Mouse (Mus musculus): Measurements from ENCODE around the gene Zfp865.
"Not testable (repeated sequence)": the region's sequence is repeated elsewhere in the genome, so short reads cannot be mapped to it uniquely, and the experiment has no call there.

The Zfp865 gene

GRCm38 (mm10) chr7:5052931-5053343 is 32.8 kb downstream of the Zfp865 start:
- DNase-seq = peak; percentile 54

GRCm38 (mm10) chr7:5053456-5054179 is 33.4 kb downstream of the Zfp865 start:
- peak; percentile 54 for DNase-seq

DNA sequence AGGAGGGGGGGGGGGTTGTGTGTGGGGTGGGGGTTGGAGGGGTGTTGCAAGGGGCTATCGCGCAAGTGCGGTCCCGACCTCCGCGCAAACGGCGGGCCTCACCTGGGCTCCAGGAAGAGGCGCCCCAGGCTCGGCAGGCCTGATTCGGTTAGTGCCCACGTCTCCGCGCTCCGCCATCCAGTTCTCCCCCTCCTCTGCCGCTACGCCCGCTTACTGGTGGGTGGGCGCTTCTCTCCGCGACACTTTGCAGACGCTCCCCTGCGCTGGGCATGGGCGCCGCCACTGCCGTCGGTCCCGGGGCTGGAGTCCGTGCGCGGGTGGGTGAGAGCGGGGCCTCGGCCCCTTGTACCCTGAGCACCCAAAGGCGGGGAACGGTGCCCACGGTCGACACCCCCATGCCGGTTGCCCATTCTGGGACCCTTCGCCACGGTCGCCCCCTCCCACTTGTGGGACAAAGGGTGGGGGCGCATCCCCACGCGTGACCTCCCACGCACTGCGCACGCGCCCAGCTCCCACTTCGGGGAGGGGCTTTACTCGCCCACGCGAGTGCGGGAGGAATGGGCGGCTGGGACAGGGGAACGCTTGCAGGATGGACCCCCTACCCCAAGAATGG is 36.6 kb downstream of the Zfp865 start:
- peak; percentile 72 for DNase-seq

DNA sequence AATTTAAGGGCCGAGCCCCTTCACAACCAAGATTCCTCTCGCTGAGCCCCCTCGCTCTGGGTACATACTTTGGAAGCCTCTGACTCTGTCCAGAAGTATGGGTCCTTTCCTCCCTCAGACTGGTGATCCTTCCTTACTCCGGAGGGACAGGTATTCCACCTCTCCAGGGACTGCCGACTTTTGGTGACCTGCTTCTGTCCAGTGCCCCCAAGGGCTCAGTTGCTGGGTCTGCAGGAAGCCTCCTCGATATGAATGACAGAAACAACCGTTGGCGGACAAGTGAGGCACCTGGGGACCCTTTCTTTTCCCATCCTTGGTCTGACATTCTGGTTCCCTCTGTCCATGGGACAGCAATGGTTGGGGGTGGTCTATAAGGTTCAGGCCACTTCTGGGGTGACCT is 37.2 kb downstream of the Zfp865 start:
- peak; percentile 61 for DNase-seq

- peak; percentile 61 for DNase-seq
Measured at GRCm38 (mm10) chr7:5057804-5058203, 37.6 kb downstream of the Zfp865 start.

DNA sequence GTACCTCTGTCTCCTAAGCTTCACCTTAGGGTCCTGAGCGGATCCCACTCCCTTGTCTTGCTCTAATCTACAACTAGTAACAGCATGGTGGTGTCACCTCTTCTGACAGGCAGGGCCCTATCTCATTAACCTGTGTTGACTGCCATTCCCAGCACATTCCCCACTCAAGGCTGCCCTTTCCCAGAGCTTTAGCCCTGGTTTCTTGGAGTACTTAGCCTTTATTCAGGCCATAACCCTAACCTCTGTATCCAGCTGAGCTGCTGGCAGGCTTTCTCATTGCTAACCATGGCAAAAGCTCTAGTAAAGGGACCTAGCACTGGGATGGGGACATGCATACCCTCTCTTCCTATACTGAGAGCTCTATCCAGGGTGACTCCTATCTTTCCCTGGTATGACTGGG is 38.5 kb downstream of the Zfp865 start:
- DNase-seq = peak; percentile 66

DNA sequence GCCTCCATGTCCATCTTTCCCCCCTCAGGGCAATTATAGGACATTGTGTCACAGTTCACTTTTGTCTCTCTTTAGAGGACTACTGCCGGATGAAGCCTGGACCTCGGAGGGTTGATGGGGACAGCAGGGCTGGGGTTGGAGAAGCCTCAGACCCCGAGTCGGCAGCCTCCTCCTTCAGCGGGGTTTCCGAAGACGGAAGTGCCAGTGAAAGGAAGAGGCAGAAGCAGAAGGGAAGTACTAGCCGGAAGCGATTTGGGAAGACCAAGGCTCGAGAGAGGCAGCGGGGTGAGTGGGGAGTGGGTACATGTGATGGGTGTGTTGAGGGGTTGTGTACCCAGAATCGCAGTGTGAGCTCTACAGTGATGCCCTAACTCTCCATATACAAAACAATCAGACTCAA is 39.2 kb downstream of the Zfp865 start:
- peak; percentile 69 for DNase-seq

DNA sequence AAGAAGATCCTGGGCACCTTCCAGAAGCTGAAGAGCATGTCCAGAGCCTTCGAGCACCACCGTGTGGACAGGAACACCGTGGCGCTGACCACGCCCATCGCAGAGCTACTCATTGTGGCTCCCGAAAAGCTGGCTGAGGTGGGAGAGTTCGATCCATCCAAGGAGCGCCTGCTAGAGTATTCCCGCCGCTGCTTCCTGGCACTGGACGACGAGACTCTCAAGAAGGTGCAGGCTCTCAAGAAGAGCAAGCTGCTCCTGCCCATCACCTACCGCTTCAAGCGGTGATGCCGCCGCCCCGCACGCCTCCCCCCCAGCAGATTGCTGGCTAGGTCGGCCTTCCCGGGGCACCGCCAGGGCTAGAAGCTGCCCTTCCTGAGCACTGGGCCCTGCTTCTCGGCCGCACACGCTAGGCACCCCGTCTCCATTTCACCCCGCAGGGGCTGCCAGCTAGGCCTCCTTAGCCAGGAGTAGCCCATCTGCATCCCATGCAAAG is 40.1 kb downstream of the Zfp865 start:
- peak; percentile 94 for DNase-seq

- DNase-seq = peak; percentile 99
Measured at GRCm38 (mm10) chr7:5060944-5061773, 41.0 kb downstream of the Zfp865 start.

DNA sequence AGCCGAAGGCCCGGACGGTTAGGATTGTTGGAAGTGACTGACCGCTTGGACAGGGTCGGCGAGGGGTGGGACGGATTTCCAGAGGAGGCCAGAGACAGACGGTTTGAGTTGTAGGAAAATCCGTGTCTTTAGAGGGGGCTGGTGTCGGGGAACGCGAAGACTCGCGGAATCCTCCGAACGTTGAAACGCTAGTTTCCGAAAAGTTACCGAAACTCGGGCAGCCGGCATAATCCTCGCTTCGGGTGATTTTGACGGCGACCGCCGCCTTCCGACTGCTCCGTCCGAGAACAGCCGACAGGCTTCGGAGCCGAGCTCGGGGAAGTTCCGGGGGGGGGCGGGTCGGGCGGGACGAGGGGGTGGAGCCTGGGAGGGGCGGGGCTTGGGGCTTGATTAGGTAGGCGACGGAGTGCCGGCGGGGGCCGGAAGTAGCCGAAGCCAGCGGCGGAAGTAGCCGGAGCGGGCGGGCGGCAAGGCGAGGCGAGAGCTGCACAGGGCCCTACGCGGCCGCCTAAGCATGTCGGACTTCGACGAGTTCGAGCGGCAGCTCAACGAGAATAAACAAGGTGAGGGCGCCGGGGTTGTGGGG is 41.7 kb downstream of the Zfp865 start, which contains the start of gene U2af2:
Gene U2af2, plus strand, starts transcription at position 370 of the 586 bp plus-strand sequence.
- peak; percentile 93 for DNase-seq

DNA sequence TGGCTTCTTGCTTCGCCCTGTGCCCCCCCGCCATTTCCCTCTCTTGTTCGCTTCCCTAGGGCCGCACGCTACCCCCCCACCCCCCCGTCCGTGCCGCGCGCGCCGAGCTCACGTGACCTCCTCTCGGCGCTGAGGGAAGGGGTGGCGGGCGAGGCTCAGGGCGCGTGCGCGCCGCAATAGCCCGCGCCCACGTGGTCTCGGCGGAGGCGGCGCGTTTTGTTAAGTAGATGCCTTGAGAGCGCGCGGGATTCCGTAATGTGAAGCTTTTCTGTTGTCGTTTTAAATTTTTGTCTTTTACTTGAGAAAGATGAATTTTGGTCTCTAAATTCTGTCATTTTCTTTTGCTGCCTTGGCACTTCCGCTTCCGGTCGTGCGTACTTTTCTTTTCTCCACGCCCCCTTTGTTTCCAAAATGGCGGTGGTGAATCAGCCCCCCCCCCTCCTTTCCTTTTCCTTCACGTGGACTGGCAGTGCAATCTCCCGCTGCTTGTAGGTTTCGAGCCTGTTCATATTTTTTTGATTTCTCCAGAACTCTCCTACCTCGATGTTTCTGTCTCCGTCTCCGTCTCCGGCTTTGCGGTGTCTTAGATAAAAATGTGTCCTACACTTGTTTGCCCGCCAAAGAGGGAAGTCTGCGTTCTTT is 42.3 kb downstream of the Zfp865 start:
- peak; percentile 80 for DNase-seq

- DNase-seq = no peak
Measured at GRCm38 (mm10) chr7:5064886-5065285, 44.7 kb downstream of the Zfp865 start.

- DNase-seq = no peak
Measured at GRCm38 (mm10) chr7:5073586-5073985, 53.4 kb downstream of the Zfp865 start.

- no peak for DNase-seq
Measured at GRCm38 (mm10) chr7:5074984-5075383, 54.8 kb downstream of the Zfp865 start.

- DNase-seq = no peak
Measured at GRCm38 (mm10) chr7:5076931-5077330, 56.8 kb downstream of the Zfp865 start.

DNA sequence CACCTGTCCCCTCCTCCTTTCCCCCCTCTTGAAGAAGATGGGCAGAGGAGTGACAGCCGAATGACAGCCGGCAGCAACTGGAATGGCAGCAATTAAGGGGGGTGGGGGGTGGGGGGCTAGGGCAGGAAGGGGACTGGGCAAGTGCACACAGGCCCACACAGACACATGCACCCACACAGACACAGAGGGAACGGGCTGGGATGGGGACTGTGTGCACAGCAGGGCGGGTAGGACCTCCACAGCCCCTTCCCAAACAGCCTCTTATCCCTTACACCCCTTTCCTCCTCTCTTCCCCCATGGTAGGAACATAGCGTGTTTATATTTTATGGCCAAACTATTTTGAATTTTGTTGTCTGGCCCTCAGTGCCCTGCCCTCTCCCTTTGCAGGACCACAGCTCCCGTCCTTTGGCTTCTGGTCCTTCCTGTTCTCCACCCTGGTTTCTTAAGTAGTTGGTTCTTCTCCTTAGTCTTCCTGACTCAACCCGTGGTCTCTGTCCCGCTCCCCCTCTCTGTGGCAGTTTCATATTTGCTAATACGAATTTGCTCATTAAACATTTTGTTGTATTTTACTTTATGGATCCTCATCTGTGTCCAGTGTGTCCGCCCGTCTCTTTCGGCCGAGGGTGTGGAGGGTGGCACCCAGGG is 59.3 kb downstream of the Zfp865 start:
- not testable (repeated sequence) for DNase-seq

DNA sequence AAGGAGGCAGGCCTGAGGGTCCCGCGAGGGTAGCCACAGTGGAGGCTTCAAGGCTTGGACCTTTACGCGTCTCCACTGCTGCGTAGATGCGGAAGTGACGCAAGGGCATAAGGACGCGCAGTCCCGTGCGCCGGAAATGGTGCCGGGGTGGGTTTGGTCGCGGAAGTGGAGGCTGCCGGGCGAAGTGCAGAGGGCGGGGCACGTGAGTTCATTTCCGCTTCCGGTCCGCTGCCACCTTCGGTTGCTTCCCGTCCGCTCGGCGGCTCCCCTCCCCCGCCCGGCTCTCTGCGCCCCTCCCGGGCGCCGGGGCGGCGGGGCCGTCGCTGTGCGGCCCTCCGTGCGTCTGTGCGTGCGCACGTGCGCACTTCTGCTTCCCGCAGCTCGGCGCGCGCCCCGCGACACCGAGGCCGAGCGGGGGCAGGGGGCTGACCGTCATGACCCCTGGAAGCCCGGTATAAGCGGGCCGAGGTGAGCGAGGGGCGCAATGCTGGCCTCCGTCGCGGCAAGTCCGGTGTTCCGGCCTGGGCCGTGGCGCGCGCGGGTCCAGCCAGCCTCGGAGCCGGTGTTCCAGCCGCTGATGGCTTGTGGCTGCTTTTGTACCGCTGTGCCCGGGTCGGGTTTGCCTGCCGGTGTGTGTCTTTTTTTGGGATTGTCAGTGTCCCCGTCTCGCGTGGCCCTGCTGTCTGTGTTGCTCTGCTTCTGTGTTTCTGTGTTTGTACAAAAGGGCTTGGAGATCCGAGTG is 60.0 kb downstream of the Zfp865 start, which contains the start of gene Epn1:
Gene Epn1, plus strand, starts transcription at position 226 of the 742 bp plus-strand sequence.
- DNase-seq = peak; percentile 94

DNA sequence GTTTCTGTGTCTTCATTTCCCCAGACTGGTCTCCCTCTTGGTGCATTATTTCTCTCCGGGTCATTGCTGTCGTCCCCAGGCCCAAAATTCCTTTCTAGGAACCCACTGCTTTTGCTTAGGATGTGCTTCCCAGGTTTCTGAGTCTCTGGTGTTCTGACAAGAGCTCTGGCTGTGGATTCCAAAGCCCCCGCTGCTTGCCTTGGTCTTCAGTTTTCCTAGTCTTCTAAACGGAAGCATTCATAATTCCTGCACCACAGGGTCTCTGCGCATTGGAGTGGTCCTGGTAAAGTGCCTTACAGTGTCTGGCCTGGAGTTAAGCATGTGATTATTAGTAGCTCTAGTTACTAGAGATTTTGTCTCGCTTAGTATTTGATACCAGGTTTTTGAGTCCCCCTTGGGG is 60.6 kb downstream of the Zfp865 start:
- peak; percentile 53 for DNase-seq

GRCm38 (mm10) chr7:5081241-5081640 is 61.1 kb downstream of the Zfp865 start:
- DNase-seq = no peak

GRCm38 (mm10) chr7:5081939-5082338 is 61.8 kb downstream of the Zfp865 start:
- DNase-seq = no peak

Measured in cerebellum, adult 9-10 months (tissue).